8 mouse cellular contexts compared by ENCODE assay signal in the genomic region with DNA sequence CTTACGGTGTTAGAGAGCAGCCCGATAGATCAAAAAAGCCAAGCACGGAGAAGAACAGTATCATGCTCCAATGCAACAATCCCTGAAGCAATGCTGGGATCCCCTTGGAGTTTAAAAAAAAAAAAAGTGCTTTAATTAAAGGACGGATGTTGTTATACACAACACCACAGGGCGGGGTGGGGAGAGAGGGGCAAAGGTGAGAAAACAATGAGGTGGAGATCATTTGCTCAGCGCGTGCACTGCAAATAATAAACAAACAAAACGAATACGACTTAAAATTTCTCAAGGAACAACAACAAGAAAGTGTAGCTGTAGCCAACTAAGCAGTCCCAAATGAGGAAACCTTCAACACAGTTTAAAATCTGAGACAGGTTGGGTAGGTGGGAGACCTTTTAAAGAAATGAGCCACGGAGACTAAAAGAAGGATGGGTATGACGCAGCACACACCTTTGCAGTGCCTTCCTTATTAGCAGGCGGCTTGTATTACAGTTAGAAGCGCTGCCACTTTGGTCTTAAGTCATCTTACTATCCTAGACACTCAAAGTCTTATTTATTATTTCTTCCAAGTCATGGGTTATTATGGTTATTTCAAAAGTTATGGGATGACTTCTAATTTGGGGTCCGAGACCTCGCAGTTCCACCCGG. TPM values are rescaled to one million over a fixed set of nuclear protein-coding genes. Genes with fewer than 3 reads are reported as not detected.
DNase-seq lines count a peak whose midpoint lies in the region.

No protein-coding gene starts in this region.

- DNase-seq in kidney, adult 9 months, result peak; percentile 40
- no peak for DNase-seq in kidney, postnatal 14 days
- peak; percentile 10 for DNase-seq in hindlimb bud, embryonic 11.5 days (ENCODE audit: extremely low spot score, low read depth, low spot score)
- no peak for DNase-seq in midbrain, embryonic 10.5 days (ENCODE audit: low spot score)
- no peak for DNase-seq in right cerebral cortex, postnatal 36 days (ENCODE audit: low spot score in 2 of 2)
- no peak for DNase-seq in ovary, postnatal 10 days (ENCODE audit: low spot score)
- no peak for DNase-seq in layer of hippocampus, postnatal 14 days (ENCODE audit: low spot score in 2 of 2)

- peak overlapping the region; percentile 83 for H3K4me3 ChIP-seq in brown adipose tissue, adult 24 weeks (ENCODE audit: insufficient read depth, low read depth, low read length)
- H3K4me3 ChIP-seq in midbrain, embryonic 10.5 days, result peak overlapping the region; percentile 97

- no peaks in the 10 kb centered on the region for H3K9me3 ChIP-seq in midbrain, embryonic 10.5 days (replicated peaks)

- peaks cover 7% of the 10 kb centered on the region for H3K4me1 ChIP-seq in brown adipose tissue, adult 24 weeks (ENCODE audit: control insufficient read depth, insufficient read depth, insufficient read length, low read length)
- H3K4me1 ChIP-seq in midbrain, embryonic 10.5 days, result peaks cover 24% of the 10 kb centered on the region

- WGBS in midbrain, embryonic 10.5 days, result 12% methylated on average over 16 of the region's 16 CpGs

- H3K27ac ChIP-seq in brown adipose tissue, adult 24 weeks (replicated peaks; ENCODE audit: low read depth, low read length), result peak overlapping the region; percentile 79
- H3K27ac ChIP-seq in midbrain, embryonic 10.5 days (replicated peaks), result peak overlapping the region; percentile 88

- H3K36me3 ChIP-seq in midbrain, embryonic 10.5 days, result peaks cover 45% of the 10 kb centered on the region

- H3K27me3 ChIP-seq in midbrain, embryonic 10.5 days (ENCODE audit: low read depth, poor library complexity, severe bottlenecking), result no peaks in the 10 kb centered on the region

RNA-seq across cellular contexts. Expression of gene Adprm, which starts 0.6 kb away (rescaled TPM):
- polyA plus RNA-seq in brown adipose tissue, adult 24 weeks (2012; ENCODE audit: insufficient read depth, insufficient read length, missing spikeins), result 17.9 and 26.9 TPM in 2 replicates
- polyA plus RNA-seq in midbrain, embryonic 10.5 days (2016; fragmentation: Nextera tagmentation; extraction: Ambion mirVana), result 30.0 and 37.6 TPM in 2 replicates
- 10 to 100 TPM; 19.8 to 22.2 TPM for total RNA-seq in layer of hippocampus, postnatal 14 days (2021)

RNA-seq across cellular contexts. Expression of gene Sco1, which starts 0.7 kb away (rescaled TPM):
- 26.2 and 32.8 TPM in 2 replicates for polyA plus RNA-seq in brown adipose tissue, adult 24 weeks (2012; ENCODE audit: insufficient read depth, insufficient read length, missing spikeins)
- 20.3 and 22.5 TPM in 2 replicates for polyA plus RNA-seq in midbrain, embryonic 10.5 days (2016; fragmentation: Nextera tagmentation; extraction: Ambion mirVana)
- 1 to 10 TPM; 8.4 to 8.5 TPM for total RNA-seq in layer of hippocampus, postnatal 14 days (2021)

RNA-seq across cellular contexts. Expression of gene Myh3, which starts 26.3 kb away (rescaled TPM):
- polyA plus RNA-seq in brown adipose tissue, adult 24 weeks (2012; ENCODE audit: insufficient read depth, insufficient read length, missing spikeins), result not detected in 2 replicates
- polyA plus RNA-seq in midbrain, embryonic 10.5 days (2016; fragmentation: Nextera tagmentation; extraction: Ambion mirVana), result 0.11 and 0.37 TPM in 2 replicates
- under 1 TPM; 0.64 to 0.67 TPM for total RNA-seq in layer of hippocampus, postnatal 14 days (2021)

RNA-seq across cellular contexts. Expression of gene Tmem220, which starts 26.8 kb away (rescaled TPM):
- polyA plus RNA-seq in brown adipose tissue, adult 24 weeks (2012; ENCODE audit: insufficient read depth, insufficient read length, missing spikeins), result 7.6 and 7.8 TPM in 2 replicates
- 0.99 and 1.1 TPM in 2 replicates for polyA plus RNA-seq in midbrain, embryonic 10.5 days (2016; fragmentation: Nextera tagmentation; extraction: Ambion mirVana)
- total RNA-seq in layer of hippocampus, postnatal 14 days (2021), result under 1 TPM; 0.24 to 0.67 TPM

Comparison
In these comparisons a context has a peak if more than half of its experiments do, and no peak if none do; other contexts are left out.
1. DNase-seq: peak in kidney, adult 9 months (single experiment) and hindlimb bud, embryonic 11.5 days (single experiment); none in kidney, postnatal 14 days (single experiment), midbrain, embryonic 10.5 days (single experiment), right cerebral cortex, postnatal 36 days (0 of 2), ovary, postnatal 10 days (single experiment) and layer of hippocampus, postnatal 14 days (0 of 2).